Mouse (Mus musculus): Measurements from ENCODE around the gene Acer1. TPM values are rescaled to one million over a fixed set of nuclear protein-coding genes. Genes with fewer than 3 reads are reported as not detected.

The Acer1 gene
- polyA plus RNA-seq, 1 experiment from 2014 or later: not detected

DNA sequence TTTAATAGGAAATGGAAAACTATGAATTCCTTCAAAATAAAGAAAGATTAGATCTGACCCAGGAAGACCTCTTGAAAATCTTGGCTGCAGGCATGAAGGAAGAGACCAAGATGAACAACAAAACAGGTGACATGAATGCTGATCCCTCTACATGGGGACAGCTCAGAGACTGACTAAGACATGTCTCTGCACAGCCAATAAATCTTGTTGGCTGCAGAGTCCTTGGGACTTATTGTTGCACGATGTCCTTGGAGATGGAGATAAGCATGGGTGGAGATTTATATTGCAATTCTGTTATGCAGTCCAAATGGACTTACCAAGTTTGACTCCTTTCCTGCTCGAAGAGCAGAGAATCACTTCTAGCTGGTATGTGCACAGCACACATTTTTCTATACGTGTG is 12.6 kb downstream of the Acer1 start:
- Histone ChIP-seq H3K36me3 (ENCODE audit: control insufficient read depth, insufficient read depth, low read length) (no peaks in the 10 kb centered on the region), H3K9ac (replicated peaks; ENCODE audit: low read depth, low read length) (no peak overlapping the region), H3K4me1 (ENCODE audit: control insufficient read depth, insufficient read depth, low read length) (no peaks in the 10 kb centered on the region), H3K27ac (ENCODE audit: low read length) (no peak overlapping the region), H3K27me3 (ENCODE audit: control insufficient read depth, insufficient read depth, low read length) (no peaks in the 10 kb centered on the region), H3K4me3 (ENCODE audit: low read depth, low read length) (no peak overlapping the region), H3K9me3 (ENCODE audit: control insufficient read depth, low read depth, low read length) (no peaks in the 10 kb centered on the region), H3K4me2 (replicated peaks; ENCODE audit: low read depth, low read length) (no peak overlapping the region)
- no peak for ATAC-seq (ENCODE audit: insufficient number of reproducible peaks, insufficient read depth, low FRiP score, low read depth)
- WGBS: 58% methylated on average over 3 of the region's 3 CpGs

GRCm38 (mm10) chr17:56963646-56964045 is 18.3 kb downstream of the Acer1 start:
- Histone ChIP-seq H3K27ac (ENCODE audit: low read length) (no peak overlapping the region), H3K4me3 (ENCODE audit: low read depth, low read length) (no peak overlapping the region), H3K36me3 (ENCODE audit: control insufficient read depth, insufficient read depth, low read length) (no peaks in the 10 kb centered on the region), H3K9me3 (ENCODE audit: control insufficient read depth, low read depth, low read length) (no peaks in the 10 kb centered on the region), H3K4me1 (ENCODE audit: control insufficient read depth, insufficient read depth, low read length) (no peaks in the 10 kb centered on the region), H3K4me2 (replicated peaks; ENCODE audit: low read depth, low read length) (no peak overlapping the region), H3K27me3 (ENCODE audit: control insufficient read depth, insufficient read depth, low read length) (no peaks in the 10 kb centered on the region), H3K9ac (replicated peaks; ENCODE audit: low read depth, low read length) (no peak overlapping the region)
- 70% methylated on average over 6 of the region's 6 CpGs for WGBS
- ATAC-seq (ENCODE audit: insufficient number of reproducible peaks, insufficient read depth, low FRiP score, low read depth): no peak

- WGBS: 71% methylated on average over 5 of the region's 5 CpGs
- Histone ChIP-seq H3K27me3 (ENCODE audit: control insufficient read depth, insufficient read depth, low read length) (no peaks in the 10 kb centered on the region), H3K9ac (replicated peaks; ENCODE audit: low read depth, low read length) (no peak overlapping the region), H3K9me3 (ENCODE audit: control insufficient read depth, low read depth, low read length) (no peaks in the 10 kb centered on the region), H3K36me3 (ENCODE audit: control insufficient read depth, insufficient read depth, low read length) (no peaks in the 10 kb centered on the region), H3K4me1 (ENCODE audit: control insufficient read depth, insufficient read depth, low read length) (no peaks in the 10 kb centered on the region), H3K27ac (ENCODE audit: low read length) (no peak overlapping the region), H3K4me2 (replicated peaks; ENCODE audit: low read depth, low read length) (no peak overlapping the region), H3K4me3 (ENCODE audit: low read depth, low read length) (no peak overlapping the region)
- ATAC-seq (ENCODE audit: insufficient number of reproducible peaks, insufficient read depth, low FRiP score, low read depth): no peak
Measured at GRCm38 (mm10) chr17:56962642-56963405, 19.1 kb downstream of the Acer1 start.

GRCm38 (mm10) chr17:56961880-56962279 is 20.0 kb downstream of the Acer1 start:
- Histone ChIP-seq H3K36me3 (ENCODE audit: control insufficient read depth, insufficient read depth, low read length) (no peaks in the 10 kb centered on the region), H3K4me1 (ENCODE audit: control insufficient read depth, insufficient read depth, low read length) (no peaks in the 10 kb centered on the region), H3K27me3 (ENCODE audit: control insufficient read depth, insufficient read depth, low read length) (no peaks in the 10 kb centered on the region), H3K9ac (replicated peaks; ENCODE audit: low read depth, low read length) (no peak overlapping the region), H3K9me3 (ENCODE audit: control insufficient read depth, low read depth, low read length) (no peaks in the 10 kb centered on the region), H3K27ac (ENCODE audit: low read length) (no peak overlapping the region), H3K4me3 (ENCODE audit: low read depth, low read length) (no peak overlapping the region), H3K4me2 (replicated peaks; ENCODE audit: low read depth, low read length) (no peak overlapping the region)
- no peak for ATAC-seq (ENCODE audit: insufficient number of reproducible peaks, insufficient read depth, low FRiP score, low read depth)
- WGBS: 90% methylated on average over 4 of the region's 4 CpGs

DNA sequence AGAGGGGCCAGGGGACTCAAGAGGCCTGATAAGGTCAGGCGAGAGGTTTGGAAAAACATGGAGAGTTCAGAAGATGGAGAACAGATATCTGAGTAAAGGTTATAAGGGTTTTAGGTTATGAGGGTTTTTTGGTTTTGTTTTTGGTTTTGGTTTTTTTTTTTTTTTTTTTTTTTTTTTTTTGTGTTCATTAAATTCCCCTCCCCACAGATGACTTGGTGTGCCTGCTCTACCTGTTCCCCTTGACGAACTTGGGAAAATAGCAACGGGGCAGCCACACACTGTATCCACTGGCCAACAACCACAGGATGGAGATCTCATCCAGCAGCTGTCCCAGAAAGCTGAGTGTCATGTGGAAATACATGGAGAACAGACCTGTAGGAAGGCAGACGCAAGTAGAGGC is 23.3 kb downstream of the Acer1 start:
- Histone ChIP-seq H3K36me3 (ENCODE audit: control insufficient read depth, insufficient read depth, low read length) (no peaks in the 10 kb centered on the region), H3K27ac (ENCODE audit: low read length) (no peak overlapping the region), H3K9ac (replicated peaks; ENCODE audit: low read depth, low read length) (no peak overlapping the region), H3K9me3 (ENCODE audit: control insufficient read depth, low read depth, low read length) (no peaks in the 10 kb centered on the region), H3K4me2 (replicated peaks; ENCODE audit: low read depth, low read length) (no peak overlapping the region), H3K4me3 (ENCODE audit: low read depth, low read length) (no peak overlapping the region), H3K4me1 (ENCODE audit: control insufficient read depth, insufficient read depth, low read length) (no peaks in the 10 kb centered on the region), H3K27me3 (ENCODE audit: control insufficient read depth, insufficient read depth, low read length) (no peaks in the 10 kb centered on the region)
- 68% methylated on average over 4 of the region's 4 CpGs for whole genome bisulfite sequencing
- ATAC-seq (ENCODE audit: insufficient number of reproducible peaks, insufficient read depth, low FRiP score, low read depth): no peak

DNA sequence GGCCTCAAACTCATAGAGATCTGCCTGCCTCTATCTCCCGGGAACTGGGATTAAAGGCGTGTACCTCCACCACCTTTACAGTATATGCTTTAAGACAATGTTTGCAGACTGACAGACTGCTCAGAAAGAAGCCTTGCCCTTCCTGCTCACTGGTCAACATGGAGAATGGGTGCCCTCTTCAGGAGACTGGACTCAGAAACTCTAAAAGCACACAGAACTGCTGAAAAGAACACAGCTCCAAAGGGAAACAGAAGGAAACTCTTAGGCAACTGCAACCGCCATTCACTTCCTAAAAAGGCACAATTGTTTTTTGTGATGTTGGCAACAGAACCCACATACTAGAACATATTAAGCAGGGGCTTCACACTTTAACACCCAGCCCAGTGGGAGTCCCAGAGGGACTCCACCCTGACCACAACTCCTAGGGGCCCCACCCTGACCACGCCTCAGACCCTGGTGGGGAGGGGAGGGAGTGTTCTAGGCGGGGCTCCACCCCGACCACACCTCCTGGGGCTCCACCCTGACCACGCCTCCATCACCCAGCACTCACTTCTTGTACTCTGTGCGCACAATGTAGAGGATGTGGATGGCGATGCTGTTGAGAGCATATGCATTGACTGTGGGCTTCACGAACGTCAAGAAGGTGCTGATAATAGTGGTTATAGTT is 24.0 kb downstream of the Acer1 start:
- 24% methylated on average over 11 of the region's 11 CpGs for WGBS
- ATAC-seq (ENCODE audit: insufficient number of reproducible peaks, insufficient read depth, low FRiP score, low read depth): peak; percentile 69; the same call in 1 of the 2 replicates
- H3K27me3 ChIP-seq (ENCODE audit: control insufficient read depth, insufficient read depth, low read length): no peaks in the 10 kb centered on the region

DNA sequence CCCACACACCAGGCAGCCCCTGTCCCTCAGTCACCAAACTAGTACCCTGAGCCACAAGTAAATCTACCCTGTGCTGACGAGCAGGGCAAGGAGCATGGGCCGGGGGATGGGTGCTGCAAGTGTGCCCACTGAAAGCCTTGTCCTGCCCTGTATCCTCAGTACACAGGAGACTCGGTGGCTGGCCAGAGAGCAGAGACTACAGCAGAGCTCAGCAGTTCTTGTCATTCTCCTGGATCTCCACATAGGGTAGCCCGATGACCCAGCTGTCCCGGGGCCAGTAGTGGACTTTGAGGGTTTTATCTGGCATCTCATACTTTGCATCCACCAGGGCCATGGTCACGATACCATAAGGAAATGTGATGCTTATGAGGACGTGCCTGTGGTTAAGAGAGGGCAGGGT is 27.1 kb downstream of the Acer1 start:
- 78% methylated on average over 7 of the region's 7 CpGs for WGBS
- Histone ChIP-seq H3K4me1 (ENCODE audit: control insufficient read depth, insufficient read depth, low read length) (no peaks in the 10 kb centered on the region), H3K9ac (replicated peaks; ENCODE audit: low read depth, low read length) (no peak overlapping the region), H3K4me2 (replicated peaks; ENCODE audit: low read depth, low read length) (no peak overlapping the region), H3K27me3 (ENCODE audit: control insufficient read depth, insufficient read depth, low read length) (no peaks in the 10 kb centered on the region), H3K27ac (ENCODE audit: low read length) (no peak overlapping the region), H3K36me3 (ENCODE audit: control insufficient read depth, insufficient read depth, low read length) (no peaks in the 10 kb centered on the region), H3K4me3 (ENCODE audit: low read depth, low read length) (no peak overlapping the region), H3K9me3 (ENCODE audit: control insufficient read depth, low read depth, low read length) (no peaks in the 10 kb centered on the region)
- ATAC-seq (ENCODE audit: insufficient number of reproducible peaks, insufficient read depth, low FRiP score, low read depth): no peak

More for the DNA sequence above, 24.0 kb downstream of the Acer1 start:
- Histone ChIP-seq H3K9ac (replicated peaks; ENCODE audit: low read depth, low read length) (no peak overlapping the region), H3K36me3 (ENCODE audit: control insufficient read depth, insufficient read depth, low read length) (no peaks in the 10 kb centered on the region), H3K4me2 (replicated peaks; ENCODE audit: low read depth, low read length) (no peak overlapping the region), H3K4me1 (ENCODE audit: control insufficient read depth, insufficient read depth, low read length) (no peaks in the 10 kb centered on the region), H3K27ac (ENCODE audit: low read length) (no peak overlapping the region), H3K4me3 (ENCODE audit: low read depth, low read length) (no peak overlapping the region), H3K9me3 (ENCODE audit: control insufficient read depth, low read depth, low read length) (no peaks in the 10 kb centered on the region)

DNA sequence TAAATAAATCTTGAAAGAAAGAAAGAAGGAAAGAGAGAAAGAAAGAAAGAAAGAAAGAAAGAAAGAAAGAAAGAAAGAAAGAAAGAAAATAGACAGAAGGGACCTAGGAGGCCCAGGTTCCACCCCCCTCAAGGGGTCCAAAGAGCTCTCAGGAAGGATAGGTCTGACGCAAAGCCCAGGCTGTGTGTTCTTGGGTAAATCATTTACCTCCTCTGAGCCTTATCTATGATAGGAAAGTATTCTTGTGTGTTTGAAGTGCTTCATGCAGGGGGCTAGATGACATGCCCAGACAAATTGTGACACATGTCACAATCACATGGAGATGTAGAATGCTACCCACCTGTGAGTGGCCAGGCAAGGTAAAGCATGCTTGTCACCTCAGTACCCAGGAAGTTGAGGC is 29.3 kb downstream of the Acer1 start:
- Histone ChIP-seq H3K9me3 (ENCODE audit: control insufficient read depth, low read depth, low read length) (no peaks in the 10 kb centered on the region), H3K4me1 (ENCODE audit: control insufficient read depth, insufficient read depth, low read length) (no peaks in the 10 kb centered on the region), H3K4me2 (replicated peaks; ENCODE audit: low read depth, low read length) (no peak overlapping the region), H3K27me3 (ENCODE audit: control insufficient read depth, insufficient read depth, low read length) (no peaks in the 10 kb centered on the region), H3K36me3 (ENCODE audit: control insufficient read depth, insufficient read depth, low read length) (no peaks in the 10 kb centered on the region), H3K27ac (ENCODE audit: low read length) (no peak overlapping the region), H3K4me3 (ENCODE audit: low read depth, low read length) (no peak overlapping the region), H3K9ac (replicated peaks; ENCODE audit: low read depth, low read length) (no peak overlapping the region)
- no peak for ATAC-seq (ENCODE audit: insufficient number of reproducible peaks, insufficient read depth, low FRiP score, low read depth)
- 83% methylated on average over 1 of the region's 1 CpGs for WGBS
